Mouse (Mus musculus) neural tube, embryonic 12.5 days (tissue): Measurements from ENCODE around the gene Ttc28. TPM values are rescaled to one million over a fixed set of nuclear protein-coding genes. Genes with fewer than 3 reads are reported as not detected.
A peak's percentile ranks its signal among the peaks of the same experiment; 100 is the strongest.
"Not testable (repeated sequence)": the region's sequence is repeated elsewhere in the genome, so short reads cannot be mapped to it uniquely, and the experiment has no call there.

Experiments used
- ATAC-seq: fragments of 200-750 bp; cut with Nextera tagmentation; 2 replicates; pipeline ENCODE4 v1.8.0; 2017; ENCODE audit warnings: low read depth, mild to moderate bottlenecking, moderate TSS enrichment, moderate library complexity; ENCODE audit not compliant: low FRiP score
- H3K27ac ChIP-seq: fragments of 300-500 bp; sonication (generic); 2 replicates; pipeline ENCODE4 v1.5.1; 2016
- H3K27me3 ChIP-seq: fragments of 300-500 bp; sonication (generic); replicated peaks from 2 replicates; pipeline ENCODE4 v1.6.1; 2016; ENCODE audit warnings: mild to moderate bottlenecking
- H3K36me3 ChIP-seq: fragments of 300-500 bp; sonication (generic); 2 replicates; pipeline ENCODE4 v1.6.1; 2016; ENCODE audit warnings: mild to moderate bottlenecking
- H3K4me1 ChIP-seq: fragments of 300-500 bp; sonication (generic); 2 replicates; pipeline ENCODE4 v1.6.1; 2016
- H3K4me2 ChIP-seq: fragments of 300-500 bp; sonication (generic); replicated peaks from 2 replicates; pipeline ENCODE4 v1.6.1; 2016; ENCODE audit warnings: mild to moderate bottlenecking
- H3K4me3 ChIP-seq: fragments of 300-500 bp; sonication (generic); 2 replicates; pipeline ENCODE4 v1.5.1; 2016
- H3K9ac ChIP-seq: fragments of 300-500 bp; sonication (generic); 2 replicates; pipeline ENCODE4 v1.6.1; 2016; ENCODE audit warnings: mild to moderate bottlenecking
- H3K9me3 ChIP-seq: fragments of 300-500 bp; sonication (generic); 2 replicates; pipeline ENCODE4 v1.6.1; 2016; ENCODE audit warnings: mild to moderate bottlenecking
- WGBS: fragments of 180-500 bp; shearing (Covaris S2); methylation state at CpG from one replicate; pipeline ENCODE4 v1.1.7; 2016; 5-methylcytosine and 5-hydroxymethylcytosine counted together
- polyA plus RNA-seq: library from polyadenylated mRNA; unstranded; fragments of >200 nt; fragmentation: Nextera tagmentation; extraction: Ambion mirVana; gene quantifications from 2 replicates; pipeline ENCODE4 v1.2.1, GENCODE M21; 2016

Ttc28 gene
- polyA plus RNA-seq, 1 experiment from 2014 or later: 21.8 TPM

GRCm38 (mm10) chr5:111261162-111261561 is 381.6 kb downstream of the Ttc28 start:
- H3K9ac ChIP-seq, H3K4me3 ChIP-seq, ATAC-seq, H3K4me2 ChIP-seq, H3K9me3 ChIP-seq, H3K36me3 ChIP-seq, H3K27me3 ChIP-seq, H3K27ac ChIP-seq: not testable (repeated sequence)
- H3K4me1 ChIP-seq: peaks cover 46% of the 10 kb centered on the region
- 90% methylated on average over 1 of the region's 1 CpGs for WGBS

- peak overlapping the region; percentile 29; the same call in 1 of the 2 replicates for H3K9ac ChIP-seq
- peaks cover 38% of the 10 kb centered on the region for H3K4me1 ChIP-seq
- H3K4me2 ChIP-seq: no peak overlapping the region
- H3K36me3 ChIP-seq: peaks cover 13% of the 10 kb centered on the region
- H3K9me3 ChIP-seq: peaks cover 7% of the 10 kb centered on the region
- WGBS: 70% methylated on average over 13 of the region's 13 CpGs
- H3K27me3 ChIP-seq: no peaks in the 10 kb centered on the region; the same call in 1 of the 2 replicates
- no peak for ATAC-seq
- peak overlapping the region; percentile 37; the same call in 1 of the 2 replicates for H3K27ac ChIP-seq
- no peak overlapping the region for H3K4me3 ChIP-seq
Observed at GRCm38 (mm10) chr5:111261733-111262573, 382.4 kb downstream of the Ttc28 start.

- peaks cover 31% of the 10 kb centered on the region for H3K4me1 ChIP-seq
- H3K27me3 ChIP-seq: no peaks in the 10 kb centered on the region; the same call in 1 of the 2 replicates
- H3K9me3 ChIP-seq: peaks cover 7% of the 10 kb centered on the region
- WGBS: 26% methylated on average over 11 of the region's 11 CpGs
- peak overlapping the region; percentile 37; the same call in 1 of the 2 replicates for H3K27ac ChIP-seq
- H3K4me2 ChIP-seq: peak overlapping the region; percentile 18; the same call in 1 of the 2 replicates
- ATAC-seq: no peak
- no peak overlapping the region for H3K4me3 ChIP-seq
- H3K36me3 ChIP-seq: peaks cover 18% of the 10 kb centered on the region
- peak overlapping the region; percentile 29; the same call in 1 of the 2 replicates for H3K9ac ChIP-seq
Observed at GRCm38 (mm10) chr5:111262574-111263239, 383.1 kb downstream of the Ttc28 start.

- Histone ChIP-seq H3K9ac (0 out of 2 replicates have a peak overlapping the region, but pooled peaks have one; percentile 35), H3K9me3 (peaks cover 7% of the 10 kb centered on the region), H3K36me3 (peaks cover 24% of the 10 kb centered on the region), H3K4me1 (peaks cover 25% of the 10 kb centered on the region), H3K27ac (no peak overlapping the region), H3K4me2 (peak overlapping the region; percentile 18; the same call in 1 of the 2 replicates), H3K27me3 (no peaks in the 10 kb centered on the region; the same call in 1 of the 2 replicates), H3K4me3 (no peak overlapping the region)
- ATAC-seq: no peak
- WGBS: 31% methylated on average over 5 of the region's 5 CpGs
Observed at GRCm38 (mm10) chr5:111263370-111263769, 383.8 kb downstream of the Ttc28 start.

GRCm38 (mm10) chr5:111264488-111264887 is 384.9 kb downstream of the Ttc28 start:
- no peak overlapping the region for H3K9ac ChIP-seq
- H3K4me2 ChIP-seq: no peak overlapping the region
- peaks cover 28% of the 10 kb centered on the region for H3K4me1 ChIP-seq
- no peak overlapping the region for H3K27ac ChIP-seq
- no peak overlapping the region for H3K4me3 ChIP-seq
- no peaks in the 10 kb centered on the region for H3K27me3 ChIP-seq
- ATAC-seq: no peak
- WGBS: 87% methylated on average over 7 of the region's 7 CpGs
- H3K36me3 ChIP-seq: peaks cover 24% of the 10 kb centered on the region
- H3K9me3 ChIP-seq: peaks cover 7% of the 10 kb centered on the region

GRCm38 (mm10) chr5:111266658-111267057 is 387.1 kb downstream of the Ttc28 start:
- no peak for ATAC-seq
- Histone ChIP-seq H3K4me1 (peaks cover 30% of the 10 kb centered on the region), H3K9ac (no peak overlapping the region), H3K9me3 (peaks cover 7% of the 10 kb centered on the region), H3K36me3 (peaks cover 33% of the 10 kb centered on the region), H3K4me2 (no peak overlapping the region), H3K27me3 (no peaks in the 10 kb centered on the region), H3K27ac (no peak overlapping the region), H3K4me3 (no peak overlapping the region)
- WGBS: 92% methylated on average over 5 of the region's 5 CpGs

- H3K9ac ChIP-seq: no peak overlapping the region
- H3K27me3 ChIP-seq: no peaks in the 10 kb centered on the region
- no peak overlapping the region for H3K4me3 ChIP-seq
- no peak for ATAC-seq
- peaks cover 25% of the 10 kb centered on the region for H3K4me1 ChIP-seq
- peaks cover 34% of the 10 kb centered on the region for H3K36me3 ChIP-seq
- no peak overlapping the region for H3K4me2 ChIP-seq
- H3K9me3 ChIP-seq: peaks cover 7% of the 10 kb centered on the region
- H3K27ac ChIP-seq: no peak overlapping the region
- 81% methylated on average over 3 of the region's 3 CpGs for WGBS
Observed at GRCm38 (mm10) chr5:111267100-111267499, 387.5 kb downstream of the Ttc28 start.

GRCm38 (mm10) chr5:111268852-111269251 is 389.2 kb downstream of the Ttc28 start:
- Histone ChIP-seq H3K36me3 (peaks cover 46% of the 10 kb centered on the region), H3K4me3 (no peak overlapping the region), H3K9ac (no peak overlapping the region), H3K4me1 (0 out of 2 replicates have a peak, but pooled peaks cover 8% of the 10 kb centered on the region), H3K27ac (no peak overlapping the region; the same call in 1 of the 2 replicates), H3K9me3 (peaks cover 7% of the 10 kb centered on the region), H3K4me2 (no peak overlapping the region), H3K27me3 (no peaks in the 10 kb centered on the region)
- WGBS: 21% methylated on average over 2 of the region's 2 CpGs
- no peak for ATAC-seq

- Histone ChIP-seq H3K9me3 (peaks cover 7% of the 10 kb centered on the region), H3K9ac (no peak overlapping the region), H3K36me3 (peaks cover 51% of the 10 kb centered on the region), H3K4me3 (no peak overlapping the region), H3K27ac (no peak overlapping the region; the same call in 1 of the 2 replicates), H3K4me2 (no peak overlapping the region), H3K27me3 (no peaks in the 10 kb centered on the region), H3K4me1 (0 out of 2 replicates have a peak, but pooled peaks cover 7% of the 10 kb centered on the region)
- WGBS: 63% methylated on average over 6 of the region's 6 CpGs
- ATAC-seq: peak; percentile 35; the same call in 1 of the 2 replicates
Observed at GRCm38 (mm10) chr5:111269613-111270205, 390.1 kb downstream of the Ttc28 start.

- Histone ChIP-seq H3K4me2 (no peak overlapping the region), H3K36me3 (peaks cover 51% of the 10 kb centered on the region), H3K4me3 (no peak overlapping the region), H3K4me1 (0 out of 2 replicates have a peak, but pooled peaks cover 7% of the 10 kb centered on the region), H3K27me3 (no peaks in the 10 kb centered on the region), H3K9ac (0 out of 2 replicates have a peak overlapping the region, but pooled peaks have one; percentile 0), H3K27ac (no peak overlapping the region), H3K9me3 (peaks cover 7% of the 10 kb centered on the region)
- ATAC-seq: no peak
- WGBS: 72% methylated on average over 15 of the region's 15 CpGs
Observed at GRCm38 (mm10) chr5:111270246-111271002, 390.8 kb downstream of the Ttc28 start.

GRCm38 (mm10) chr5:111273589-111273988 is 394.0 kb downstream of the Ttc28 start:
- Histone ChIP-seq H3K27me3 (no peaks in the 10 kb centered on the region), H3K4me1 (0 out of 2 replicates have a peak, but pooled peaks cover 7% of the 10 kb centered on the region), H3K4me2 (no peak overlapping the region), H3K4me3 (no peak overlapping the region), H3K36me3 (peaks cover 57% of the 10 kb centered on the region), H3K9ac (no peak overlapping the region), H3K27ac (no peak overlapping the region), H3K9me3 (no peaks in the 10 kb centered on the region)
- 33% methylated on average over 10 of the region's 10 CpGs for WGBS
- peak; percentile 70 for ATAC-seq
